Mouse (Mus musculus) heart, postnatal 36 days (tissue): Measurements from ENCODE around the gene Adamtsl2. TPM values are rescaled to one million over a fixed set of nuclear protein-coding genes. Genes with fewer than 3 reads are reported as not detected.
A peak's percentile ranks its signal among the peaks of the same experiment; 100 is the strongest.

Source experiments
- DNase-seq, 2 experiments: peaks; one replicate each; pipeline ENCODE4 v3.0.0; 2021 to 2022
- intact Hi-C: fragments of 180-260 bp; cut with DNase I; formaldehyde crosslinking; loops from one replicate; pipeline ENCODE4 v1.15.1; 2025
- total RNA-seq, 2 experiments: library from RNA; stranded (reverse); gene quantifications; 2 replicates each; pipeline ENCODE4 v1.2.3; 2021

Adamtsl2 gene
- total RNA-seq, 2 experiments from 2014 or later, result 20.3 to 21.4 TPM

DNA sequence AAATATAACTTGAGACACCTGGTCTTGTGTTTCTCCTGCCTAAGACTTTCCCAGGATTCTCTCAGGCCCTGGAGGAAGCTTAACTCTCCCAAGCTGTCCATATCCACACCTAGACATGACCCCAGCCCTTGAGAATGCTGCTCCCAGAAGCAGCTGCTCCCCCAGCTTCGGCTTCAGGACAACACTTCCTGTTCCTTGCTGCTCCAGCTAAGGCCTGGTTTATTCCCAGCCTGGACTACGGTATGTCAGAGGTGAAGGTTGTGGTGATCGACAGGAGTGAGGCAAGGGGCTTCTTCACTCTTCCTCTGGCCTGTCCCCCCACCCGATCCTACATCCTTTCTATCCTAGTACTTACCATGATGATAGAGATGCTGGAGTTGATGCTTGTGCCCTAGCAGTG lies 5.8 kb upstream of the Adamtsl2 start:
- intact Hi-C loops, result no loop called here
- DNase-seq, result no peak

GRCm38 (mm10) chr2:27074804-27075203 lies 4.4 kb upstream of the Adamtsl2 start:
- intact Hi-C loops, result loop anchor here (1.0 to 2.0 kb wide), 2 partner anchors 46 to 162 kb away; no protein-coding TSS in a partner anchor
- peak; percentile 62 to 67 for DNase-seq

GRCm38 (mm10) chr2:27075485-27075884 lies 3.7 kb upstream of the Adamtsl2 start:
- DNase-seq, result peak; percentile 53 to 64
- intact Hi-C loops, result loop anchor here (1.0 to 2.0 kb wide), 2 partner anchors 45 to 162 kb away; no protein-coding TSS in a partner anchor

DNA sequence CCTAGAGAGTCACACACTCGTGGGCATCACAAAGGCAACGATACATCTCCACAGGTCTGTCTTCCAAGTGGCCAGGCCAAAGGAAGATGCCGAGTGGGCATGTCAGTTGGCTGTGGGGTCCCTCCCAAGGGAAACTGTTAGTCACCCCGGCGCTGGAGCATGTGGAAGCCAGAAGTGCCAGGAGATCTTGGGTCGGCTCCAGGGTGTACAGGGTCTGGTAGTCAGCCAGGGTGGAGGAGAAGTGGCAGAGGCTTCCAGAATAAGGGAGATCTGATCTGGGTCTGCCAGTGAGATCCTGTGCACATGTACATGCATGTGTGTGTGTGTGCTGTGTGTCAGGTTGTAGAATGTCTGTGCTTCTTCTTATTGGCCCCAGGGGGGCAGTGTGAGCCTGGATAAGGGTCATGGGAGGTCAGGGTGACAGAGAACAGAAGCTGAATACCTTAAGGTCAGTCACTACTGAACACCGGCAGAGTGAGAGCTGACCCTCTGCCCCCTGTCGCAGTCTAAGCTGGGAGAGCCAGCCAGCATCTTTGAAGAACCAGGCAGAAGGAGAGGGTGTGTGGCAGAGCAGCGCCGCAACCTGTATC lies 1.4 kb upstream of the Adamtsl2 start:
- peak; percentile 53 to 57 for DNase-seq
- intact Hi-C loops, result loop anchor here (2.0 kb wide), 1 partner anchor 33 kb away; no protein-coding TSS in a partner anchor

DNA sequence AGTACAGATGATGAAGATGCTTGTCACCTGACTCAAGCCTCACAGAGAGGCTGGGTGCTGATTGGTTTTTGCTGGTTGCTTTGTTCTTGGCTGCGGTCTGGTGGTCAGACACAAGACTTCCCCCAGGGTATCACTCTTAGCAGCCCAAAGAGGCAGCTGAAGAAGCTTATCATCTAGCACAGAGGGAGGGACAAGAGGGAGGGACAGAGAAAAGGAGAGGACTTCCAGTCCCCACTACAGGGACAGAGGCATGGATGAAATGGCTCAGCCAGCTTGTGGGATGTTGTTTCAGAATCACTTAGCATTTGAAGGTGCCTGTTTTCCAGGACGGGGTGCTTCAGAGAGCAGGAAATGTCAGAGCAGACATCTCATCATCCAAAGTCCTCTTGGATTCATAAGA lies 867 bp upstream of the Adamtsl2 start:
- peak in 1 of 2 experiments; percentile 41 for DNase-seq
- intact Hi-C loops, result loop anchor here (2.0 kb wide), 1 partner anchor 34 kb away; no protein-coding TSS in a partner anchor

- peak; percentile 44 to 52 for DNase-seq
- intact Hi-C loops, result loop anchor here (2.0 kb wide), 1 partner anchor 35 kb away; no protein-coding TSS in a partner anchor
These were observed 470 bp downstream of the Adamtsl2 start for GRCm38 (mm10) chr2:27079649-27080048.

GRCm38 (mm10) chr2:27083761-27084475 lies 4.7 kb downstream of the Adamtsl2 start:
- intact Hi-C loops, result no loop called here
- peak in 1 of 2 experiments; percentile 43 for DNase-seq

DNA sequence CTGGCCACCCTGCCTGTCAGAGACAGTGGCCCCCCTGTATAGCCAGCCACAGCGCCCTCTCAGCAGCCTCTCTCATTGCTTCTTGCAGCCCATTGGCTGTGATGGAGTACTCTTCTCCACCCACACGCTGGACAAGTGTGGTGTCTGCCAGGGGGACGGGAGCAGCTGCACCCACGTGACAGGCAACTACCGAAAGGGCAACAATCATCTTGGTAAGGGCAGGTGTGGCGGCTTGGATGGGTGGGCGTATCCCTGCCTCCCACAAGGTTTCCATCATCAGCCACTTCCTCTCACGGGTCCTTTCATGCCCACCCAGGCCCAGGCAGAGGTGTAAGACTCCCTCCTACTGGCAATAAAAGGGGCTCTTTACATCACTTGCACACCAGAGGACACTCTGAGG lies 5.8 kb downstream of the Adamtsl2 start:
- DNase-seq, result no peak
- intact Hi-C loops, result no loop called here

- intact Hi-C loops, result no loop called here
- no peak for DNase-seq
These were observed 6.6 kb downstream of the Adamtsl2 start for GRCm38 (mm10) chr2:27085801-27086200.

DNA sequence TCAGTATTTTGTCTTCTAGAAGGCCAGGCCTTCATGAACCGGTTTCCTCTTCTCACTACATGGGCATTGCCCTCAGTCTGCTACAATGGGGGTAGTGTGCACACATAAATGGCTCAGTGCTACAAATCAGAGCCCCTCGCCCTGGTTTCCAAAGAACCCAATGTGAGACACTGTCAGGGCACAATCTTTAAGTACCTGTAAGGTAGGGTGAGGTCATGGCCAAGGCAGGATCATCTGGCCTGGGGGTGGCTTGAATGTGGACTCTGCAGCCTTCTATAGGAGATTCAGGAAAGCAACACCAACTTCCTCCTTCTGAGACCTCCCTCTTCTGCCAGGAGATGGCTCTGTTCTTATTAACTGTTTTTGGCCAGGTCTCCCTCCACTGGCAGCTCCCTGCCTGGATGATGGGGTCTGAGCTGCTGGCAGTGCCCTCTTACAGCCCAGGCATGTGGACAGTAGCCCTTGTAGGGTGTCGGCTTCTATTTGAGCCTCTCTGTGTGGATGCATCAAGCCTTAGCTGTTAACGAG lies 7.4 kb downstream of the Adamtsl2 start:
- intact Hi-C loops, result no loop called here

DNA sequence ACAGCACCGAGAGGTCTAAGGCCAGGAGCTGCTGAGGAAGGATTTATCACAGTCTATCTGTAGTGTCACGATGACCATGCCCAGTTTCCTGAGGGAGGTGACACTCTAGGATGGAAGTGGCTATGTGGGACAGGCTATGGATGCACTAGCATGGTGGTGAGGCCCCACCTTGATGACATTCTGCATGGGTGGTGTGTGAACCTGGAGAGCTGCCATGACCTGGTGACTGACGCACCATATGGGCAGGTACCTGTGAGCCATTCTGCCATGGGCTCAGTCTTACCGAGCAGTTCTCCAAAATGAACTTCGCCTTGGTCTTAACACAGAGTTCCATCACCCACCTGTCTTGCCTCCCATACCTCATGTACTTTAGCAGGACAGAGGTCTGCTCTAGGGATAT lies 8.4 kb downstream of the Adamtsl2 start:
- DNase-seq, result no peak
- intact Hi-C loops, result no loop called here

More for the DNA sequence above, 7.4 kb downstream of the Adamtsl2 start:
- DNase-seq, result no peak

DNA sequence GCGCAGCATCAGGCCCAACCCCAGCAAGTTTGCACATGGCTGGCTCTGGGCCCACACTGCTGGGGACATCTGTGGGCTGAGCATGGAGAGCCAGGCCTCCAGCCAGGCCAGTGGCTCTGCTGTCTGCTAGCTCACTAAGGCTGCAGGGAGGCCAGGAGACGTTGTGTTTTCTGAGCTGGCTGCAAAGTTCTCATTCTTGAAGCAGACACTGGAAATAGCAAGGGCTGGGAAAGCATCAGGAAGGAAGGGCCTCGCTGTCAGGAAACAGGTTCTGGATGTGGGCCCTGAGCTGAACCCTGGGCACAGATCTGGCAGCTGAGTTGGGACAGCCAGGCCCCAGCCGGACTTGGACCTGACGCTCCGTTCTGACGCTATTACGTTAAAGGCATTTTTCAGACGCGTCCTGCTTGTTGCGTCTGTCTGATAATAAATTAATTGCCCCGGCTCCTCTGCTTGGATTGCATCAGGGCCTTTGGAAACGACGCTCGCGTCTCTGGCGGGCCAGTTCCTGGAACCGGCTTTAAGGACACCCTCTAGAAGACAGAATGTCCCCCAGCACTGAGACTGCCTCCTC lies 9.0 kb downstream of the Adamtsl2 start:
- intact Hi-C loops, result no loop called here
- peak; percentile 80 to 82 for DNase-seq

DNA sequence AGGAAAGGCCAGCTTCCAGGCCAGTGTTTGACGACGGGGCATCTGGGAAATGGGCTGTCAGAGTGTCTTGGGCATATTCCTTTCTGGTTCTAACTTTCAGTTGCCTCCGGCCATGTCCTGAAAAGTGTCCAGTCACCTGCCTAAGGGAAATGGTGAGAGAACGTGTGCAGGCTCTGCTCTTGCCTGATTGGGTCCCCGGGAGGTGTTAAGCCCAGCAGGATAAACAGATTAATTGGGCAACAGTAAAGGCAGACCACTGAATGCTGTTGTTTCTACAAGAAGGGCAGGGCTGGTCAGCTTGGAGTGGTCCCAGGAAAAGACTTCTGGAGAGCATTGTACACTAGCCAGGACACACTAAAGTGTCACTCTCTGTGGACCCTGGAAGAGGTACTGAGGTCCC lies 9.5 kb downstream of the Adamtsl2 start:
- DNase-seq, result no peak
- intact Hi-C loops, result no loop called here

GRCm38 (mm10) chr2:27089238-27089637 lies 10.1 kb downstream of the Adamtsl2 start:
- no peak for DNase-seq
- intact Hi-C loops, result no loop called here

DNA sequence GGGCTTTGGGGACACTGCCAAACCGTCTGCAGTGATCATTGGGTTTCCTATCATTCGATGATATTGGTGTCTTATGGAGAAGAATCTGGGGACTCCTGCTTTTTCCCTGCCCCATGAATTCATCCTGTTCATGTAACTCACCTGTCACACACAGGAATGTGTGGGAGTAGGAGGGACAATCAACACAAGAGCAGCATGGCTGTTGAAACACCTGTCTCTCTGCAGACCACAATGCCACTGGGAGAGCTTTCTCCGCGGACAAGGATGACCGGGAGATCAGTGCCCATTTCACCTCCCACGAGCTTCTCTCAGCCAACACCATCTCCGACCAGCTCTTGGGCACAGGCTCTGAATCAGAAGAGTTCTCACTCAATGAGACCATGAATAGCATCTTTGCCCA lies 16.0 kb downstream of the Adamtsl2 start:
- intact Hi-C loops, result no loop called here

DNA sequence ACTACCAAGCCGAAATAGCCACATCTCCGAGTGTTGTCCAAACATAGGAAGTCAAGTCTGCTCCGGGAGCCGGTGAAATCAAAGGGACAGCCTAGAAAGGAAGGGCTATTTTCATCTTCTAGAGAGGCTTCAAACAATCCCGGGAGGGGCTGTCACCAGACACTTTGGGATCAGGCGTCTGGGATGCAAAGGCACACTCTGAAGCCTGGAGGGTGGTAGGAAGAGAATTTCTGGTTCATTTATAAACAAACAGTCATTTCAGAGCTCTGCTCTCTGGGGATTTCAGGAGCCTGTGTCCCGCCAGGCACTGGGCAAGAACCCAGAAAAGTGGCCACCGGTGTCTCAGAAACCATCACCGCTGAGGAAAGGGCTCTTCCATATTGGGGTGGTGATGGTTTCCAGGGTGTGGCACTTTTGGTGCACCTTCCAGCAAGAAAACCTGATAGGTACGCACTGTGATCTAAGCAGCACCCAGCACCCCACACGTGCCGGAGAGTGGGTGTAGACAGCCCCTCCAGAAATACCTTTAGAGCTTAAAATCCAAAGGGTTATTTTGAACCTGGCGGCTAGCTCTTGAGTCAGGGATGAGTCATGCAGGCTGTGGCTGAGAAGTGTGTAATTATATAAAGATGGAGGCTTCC lies 17.3 kb downstream of the Adamtsl2 start:
- intact Hi-C loops, result no loop called here
- DNase-seq, result no peak

More for the DNA sequence above, 16.0 kb downstream of the Adamtsl2 start:
- no peak for DNase-seq

DNA sequence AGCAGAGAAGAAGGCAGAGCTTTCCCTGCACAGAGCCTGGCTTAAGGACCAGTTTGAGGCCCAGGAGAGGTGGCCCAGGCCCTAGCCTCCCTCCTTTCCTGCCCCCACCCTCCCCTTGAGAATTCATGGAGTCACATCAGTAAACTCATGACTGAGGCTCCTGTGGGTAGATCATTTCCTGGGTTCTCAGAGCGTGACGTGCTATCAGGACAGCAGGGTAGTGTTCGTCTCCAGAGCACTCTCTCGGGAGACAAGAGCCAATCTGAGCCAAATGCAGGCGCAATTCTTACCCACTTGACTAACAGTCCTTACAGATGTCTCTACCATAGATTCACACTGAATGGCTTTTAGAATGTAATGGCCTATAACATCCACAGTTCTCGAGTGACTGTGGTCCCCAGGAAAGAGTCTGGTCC lies 18.1 kb downstream of the Adamtsl2 start:
- no peak for DNase-seq
- intact Hi-C loops, result no loop called here

DNA sequence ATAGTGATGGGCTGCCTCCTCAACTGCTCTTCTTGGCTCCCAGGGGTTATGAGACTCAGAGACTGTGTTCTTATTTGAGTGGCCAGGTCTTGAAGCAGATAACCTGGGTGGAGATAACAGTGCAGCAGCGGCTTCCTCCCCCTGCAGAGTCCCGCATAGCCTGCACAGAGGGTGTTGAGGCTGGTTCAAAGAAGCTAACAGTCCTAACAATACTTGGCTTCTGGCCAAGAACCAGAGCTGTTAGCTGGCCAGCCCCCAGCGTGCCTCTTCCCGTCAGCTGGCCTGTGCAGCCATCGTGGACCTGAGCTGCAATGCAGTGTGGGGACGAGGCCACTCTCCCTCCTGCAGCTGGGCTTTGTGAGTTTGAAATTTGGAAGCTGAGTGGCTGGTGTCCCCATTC lies 18.6 kb downstream of the Adamtsl2 start:
- DNase-seq, result peak; percentile 53 to 61
- intact Hi-C loops, result no loop called here

DNA sequence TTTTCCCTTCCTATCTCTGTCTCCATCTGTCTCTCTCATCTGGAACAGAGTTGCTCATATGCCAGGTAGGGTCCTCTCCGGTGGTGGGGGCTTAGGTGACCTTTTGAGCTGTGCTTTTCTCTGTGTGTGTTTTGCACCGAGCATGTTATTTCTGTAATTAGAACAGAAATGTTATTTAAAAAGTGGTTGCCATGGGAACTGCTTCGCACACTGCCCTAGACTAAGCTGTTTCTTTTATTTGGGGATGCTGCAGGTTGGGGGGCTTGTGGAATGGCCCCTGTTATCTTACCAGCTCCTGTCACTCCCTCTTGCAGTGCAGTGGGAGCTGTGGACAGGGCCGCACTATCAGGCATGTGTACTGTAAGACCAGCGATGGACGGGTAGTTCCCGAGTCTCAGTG lies 24.4 kb downstream of the Adamtsl2 start:
- no peak for DNase-seq
- intact Hi-C loops, result no loop called here

DNA sequence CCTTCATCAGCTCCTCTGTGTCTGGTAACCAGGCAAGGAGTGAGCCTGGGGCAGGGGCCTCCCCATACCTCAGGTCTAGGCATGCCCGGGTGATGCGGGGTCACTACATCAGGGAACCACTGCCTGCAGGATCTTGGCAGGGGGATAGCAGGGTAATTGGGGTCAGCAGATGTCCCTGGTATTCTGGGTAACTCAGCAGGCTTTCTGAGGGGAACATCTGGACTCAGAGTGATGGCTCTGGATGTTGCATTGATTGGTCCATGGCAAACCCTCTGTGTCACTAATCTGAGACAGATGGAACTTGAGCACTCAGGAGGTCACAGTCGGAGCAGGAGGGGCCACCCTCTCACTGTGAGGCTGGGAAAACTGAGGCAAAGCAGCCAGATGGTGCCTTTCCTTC lies 27.6 kb downstream of the Adamtsl2 start:
- intact Hi-C loops, result no loop called here
- DNase-seq, result no peak

DNA sequence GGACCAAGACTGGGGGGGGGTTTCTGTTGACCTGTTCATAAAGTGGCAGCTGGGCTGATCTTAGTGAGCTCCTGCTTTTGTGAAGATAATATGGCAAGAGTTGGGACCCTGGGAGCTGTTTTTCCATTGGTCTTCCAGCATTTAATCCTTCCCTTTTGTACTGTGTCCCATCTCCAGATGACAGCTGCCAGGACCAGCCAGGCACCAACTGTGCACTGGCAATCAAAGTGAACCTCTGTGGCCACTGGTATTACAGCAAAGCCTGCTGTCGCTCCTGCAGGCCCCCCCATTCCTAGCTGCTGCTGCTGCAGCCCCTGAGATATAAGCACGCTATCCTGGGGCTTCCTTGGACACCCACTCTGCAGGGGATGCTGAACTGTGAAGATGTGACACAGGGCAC lies 29.0 kb downstream of the Adamtsl2 start:
- no peak for DNase-seq

More for the DNA sequence above, 29.0 kb downstream of the Adamtsl2 start:
- intact Hi-C loops, result no loop called here
